Mouse (Mus musculus): ENCODE results near the gene Gtf3c5. TPM values are rescaled to one million over a fixed set of nuclear protein-coding genes. Genes with fewer than 3 reads are reported as not detected.

Gene Gtf3c5
- polyA plus RNA-seq, 1 experiment from 2014 or later = 62.6 TPM

GRCm38 (mm10) chr2:28603542-28603941, 20.0 kb upstream of the Gtf3c5 start:
- Histone ChIP-seq H3K36me3 (replicated peaks) (no peaks in the 10 kb centered on the region), H3K4me3 (no peak overlapping the region), H3K27ac (no peak overlapping the region), H3K27me3 (ENCODE audit: poor library complexity, severe bottlenecking) (no peaks in the 10 kb centered on the region), H3K4me1 (peaks cover 32% of the 10 kb centered on the region), H3K9me3 (no peaks in the 10 kb centered on the region)
- 91% methylated on average over 5 of the region's 5 CpGs for WGBS
- no peak for DNase-seq (ENCODE audit: extremely low spot score, low spot score)

GRCm38 (mm10) chr2:28601720-28602590, 18.4 kb upstream of the Gtf3c5 start:
- H3K27ac ChIP-seq = peak overlapping the region; percentile 40; the same call in 1 of the 2 replicates

GRCm38 (mm10) chr2:28599569-28599900, 16.0 kb upstream of the Gtf3c5 start:
- DNase-seq (ENCODE audit: extremely low spot score, low spot score) = no peak
- Histone ChIP-seq H3K36me3 (replicated peaks) (no peaks in the 10 kb centered on the region), H3K4me1 (peaks cover 29% of the 10 kb centered on the region), H3K27me3 (ENCODE audit: poor library complexity, severe bottlenecking) (0 out of 2 replicates have a peak, but pooled peaks cover under 1% of the 10 kb centered on the region), H3K9me3 (peaks cover 3% of the 10 kb centered on the region; the same call in 1 of the 2 replicates), H3K4me3 (no peak overlapping the region), H3K27ac (peak overlapping the region; percentile 9; the same call in 1 of the 2 replicates)
- 82% methylated on average over 6 of the region's 6 CpGs for WGBS

More at GRCm38 (mm10) chr2:28601720-28602590, 18.4 kb upstream of the Gtf3c5 start:
- Histone ChIP-seq H3K27me3 (ENCODE audit: poor library complexity, severe bottlenecking) (no peaks in the 10 kb centered on the region), H3K36me3 (replicated peaks) (no peaks in the 10 kb centered on the region), H3K4me3 (no peak overlapping the region), H3K9me3 (peaks cover 1% of the 10 kb centered on the region; the same call in 1 of the 2 replicates), H3K4me1 (peaks cover 31% of the 10 kb centered on the region)
- no peak for DNase-seq (ENCODE audit: extremely low spot score, low spot score)
- WGBS = 64% methylated on average over 12 of the region's 12 CpGs

- H3K9me3 ChIP-seq = peaks cover 3% of the 10 kb centered on the region; the same call in 1 of the 2 replicates
- WGBS = 69% methylated on average over 12 of the region's 12 CpGs
- peak overlapping the region; percentile 9; the same call in 1 of the 2 replicates for H3K27ac ChIP-seq
- no peak overlapping the region for H3K4me3 ChIP-seq
- peaks cover 29% of the 10 kb centered on the region for H3K4me1 ChIP-seq
- H3K36me3 ChIP-seq (replicated peaks) = no peaks in the 10 kb centered on the region
- DNase-seq (ENCODE audit: extremely low spot score, low spot score) = no peak
- 0 out of 2 replicates have a peak, but pooled peaks cover 6% of the 10 kb centered on the region for H3K27me3 ChIP-seq (ENCODE audit: poor library complexity, severe bottlenecking)
Observed at GRCm38 (mm10) chr2:28598692-28599568, 15.4 kb upstream of the Gtf3c5 start.

- H3K36me3 ChIP-seq (replicated peaks) = no peaks in the 10 kb centered on the region
- no peak overlapping the region for H3K4me3 ChIP-seq
- H3K27me3 ChIP-seq (ENCODE audit: poor library complexity, severe bottlenecking) = peaks cover 16% of the 10 kb centered on the region; the same call in 1 of the 2 replicates
- peaks cover 29% of the 10 kb centered on the region for H3K4me1 ChIP-seq
- 0 out of 2 replicates have a peak overlapping the region, but pooled peaks have one; percentile 35 for H3K27ac ChIP-seq
- 73% methylated on average over 7 of the region's 7 CpGs for WGBS
- no peak for DNase-seq (ENCODE audit: extremely low spot score, low spot score)
- peaks cover 3% of the 10 kb centered on the region; the same call in 1 of the 2 replicates for H3K9me3 ChIP-seq
Observed at GRCm38 (mm10) chr2:28597733-28598547, 14.4 kb upstream of the Gtf3c5 start.

GRCm38 (mm10) chr2:28596998-28597397, 13.4 kb upstream of the Gtf3c5 start:
- 88% methylated on average over 7 of the region's 7 CpGs for WGBS
- DNase-seq (ENCODE audit: extremely low spot score, low spot score) = no peak

GRCm38 (mm10) chr2:28596021-28596420, 12.5 kb upstream of the Gtf3c5 start:
- H3K9me3 ChIP-seq = peaks cover 3% of the 10 kb centered on the region; the same call in 1 of the 2 replicates
- H3K4me3 ChIP-seq = no peak overlapping the region
- peaks cover 18% of the 10 kb centered on the region for H3K4me1 ChIP-seq
- H3K36me3 ChIP-seq (replicated peaks) = no peaks in the 10 kb centered on the region
- H3K27ac ChIP-seq = no peak overlapping the region
- peaks cover 16% of the 10 kb centered on the region; the same call in 1 of the 2 replicates for H3K27me3 ChIP-seq (ENCODE audit: poor library complexity, severe bottlenecking)
- no peak for DNase-seq (ENCODE audit: extremely low spot score, low spot score)
- 89% methylated on average over 7 of the region's 7 CpGs for WGBS

More at GRCm38 (mm10) chr2:28596998-28597397, 13.4 kb upstream of the Gtf3c5 start:
- peaks cover 3% of the 10 kb centered on the region; the same call in 1 of the 2 replicates for H3K9me3 ChIP-seq
- no peak overlapping the region for H3K27ac ChIP-seq
- peaks cover 25% of the 10 kb centered on the region for H3K4me1 ChIP-seq
- H3K27me3 ChIP-seq (ENCODE audit: poor library complexity, severe bottlenecking) = peaks cover 16% of the 10 kb centered on the region; the same call in 1 of the 2 replicates
- H3K4me3 ChIP-seq = no peak overlapping the region
- no peaks in the 10 kb centered on the region for H3K36me3 ChIP-seq (replicated peaks)

GRCm38 (mm10) chr2:28592809-28593208, 9.3 kb upstream of the Gtf3c5 start:
- WGBS = 10% methylated on average over 15 of the region's 15 CpGs
- Histone ChIP-seq H3K4me3 (no peak overlapping the region), H3K4me1 (peaks cover under 1% of the 10 kb centered on the region; the same call in 1 of the 2 replicates), H3K27ac (no peak overlapping the region), H3K36me3 (replicated peaks) (no peaks in the 10 kb centered on the region), H3K9me3 (peaks cover 3% of the 10 kb centered on the region; the same call in 1 of the 2 replicates), H3K27me3 (ENCODE audit: poor library complexity, severe bottlenecking) (peaks cover 16% of the 10 kb centered on the region; the same call in 1 of the 2 replicates)
- DNase-seq (ENCODE audit: extremely low spot score, low spot score) = peak; percentile 64

GRCm38 (mm10) chr2:28591479-28591878, 7.9 kb upstream of the Gtf3c5 start:
- WGBS = 90% methylated on average over 2 of the region's 2 CpGs
- Histone ChIP-seq H3K4me3 (no peak overlapping the region), H3K36me3 (replicated peaks) (no peaks in the 10 kb centered on the region), H3K9me3 (no peaks in the 10 kb centered on the region), H3K27ac (no peak overlapping the region), H3K27me3 (ENCODE audit: poor library complexity, severe bottlenecking) (peaks cover 16% of the 10 kb centered on the region; the same call in 1 of the 2 replicates), H3K4me1 (no peaks in the 10 kb centered on the region)
- no peak for DNase-seq (ENCODE audit: extremely low spot score, low spot score)

GRCm38 (mm10) chr2:28588574-28588973, 5.0 kb upstream of the Gtf3c5 start:
- no peaks in the 10 kb centered on the region for H3K36me3 ChIP-seq (replicated peaks)
- H3K4me3 ChIP-seq = no peak overlapping the region
- H3K27ac ChIP-seq = no peak overlapping the region
- peaks cover 3% of the 10 kb centered on the region for H3K4me1 ChIP-seq
- no peaks in the 10 kb centered on the region for H3K9me3 ChIP-seq
- H3K27me3 ChIP-seq (ENCODE audit: poor library complexity, severe bottlenecking) = peaks cover 6% of the 10 kb centered on the region; the same call in 1 of the 2 replicates
- WGBS = 41% methylated on average over 1 of the region's 1 CpGs
- DNase-seq (ENCODE audit: extremely low spot score, low spot score) = no peak

GRCm38 (mm10) chr2:28585730-28586129, 2.2 kb upstream of the Gtf3c5 start:
- Histone ChIP-seq H3K27ac (no peak overlapping the region), H3K27me3 (ENCODE audit: poor library complexity, severe bottlenecking) (no peaks in the 10 kb centered on the region), H3K4me3 (no peak overlapping the region), H3K9me3 (no peaks in the 10 kb centered on the region), H3K36me3 (replicated peaks) (peaks cover 6% of the 10 kb centered on the region), H3K4me1 (peaks cover 24% of the 10 kb centered on the region)
- WGBS = 51% methylated on average over 2 of the region's 2 CpGs
- DNase-seq (ENCODE audit: extremely low spot score, low spot score) = no peak

Measured in forebrain, embryonic 10.5 days (tissue).